Mouse (Mus musculus) hindbrain, postnatal 0 days (tissue): Measurements from ENCODE around the gene Vmn1r34. TPM values are rescaled to one million over a fixed set of nuclear protein-coding genes. Genes with fewer than 3 reads are reported as not detected.
"Not testable (repeated sequence)": the region's sequence is repeated elsewhere in the genome, so short reads cannot be mapped to it uniquely, and the experiment has no call there.

Experiments used
- ATAC-seq: fragments of 200-750 bp; cut with Nextera tagmentation; 2 replicates; pipeline ENCODE4 v1.8.0; 2017; ENCODE audit warnings: mild to moderate bottlenecking, moderate TSS enrichment, moderate library complexity
- DNase-seq: peaks from one replicate; pipeline ENCODE4 v3.0.0-alpha.2; 2015; ENCODE audit warnings: low spot score
- H3K27ac ChIP-seq: fragments of 300-500 bp; sonication (generic); 2 replicates; pipeline ENCODE4 v1.5.1; 2014; ENCODE audit warnings: mild to moderate bottlenecking
- H3K27me3 ChIP-seq: fragments of 300-500 bp; sonication (generic); 2 replicates; pipeline ENCODE4 v1.6.1; 2014; ENCODE audit warnings: low read length, mixed read lengths; ENCODE audit not compliant: insufficient read depth
- H3K36me3 ChIP-seq: fragments of 300-500 bp; sonication (generic); 2 replicates; pipeline ENCODE4 v1.6.1; 2014; ENCODE audit warnings: low read length, mixed read lengths; ENCODE audit not compliant: insufficient read depth
- H3K4me1 ChIP-seq: fragments of 300-500 bp; sonication (generic); 2 replicates; pipeline ENCODE4 v1.6.1; 2014; ENCODE audit warnings: antibody characterized with exemption, low read length, mixed read lengths; ENCODE audit not compliant: insufficient read depth
- H3K4me2 ChIP-seq: fragments of 300-500 bp; sonication (generic); 2 replicates; pipeline ENCODE4 v1.6.1; 2014; ENCODE audit warnings: low read depth, mild to moderate bottlenecking, low read length, moderate library complexity, mixed read lengths
- H3K4me3 ChIP-seq: fragments of 300-500 bp; sonication (generic); 2 replicates; pipeline ENCODE4 v1.5.1; 2014; ENCODE audit warnings: low read length
- H3K9ac ChIP-seq: fragments of 300-500 bp; sonication (generic); replicated peaks from 2 replicates; pipeline ENCODE4 v1.6.1; 2014; ENCODE audit warnings: mild to moderate bottlenecking, low read length, moderate library complexity, mixed read lengths
- H3K9me3 ChIP-seq: fragments of 300-500 bp; sonication (generic); 2 replicates; pipeline ENCODE4 v1.6.1; 2016; ENCODE audit warnings: low read length, mixed read lengths
- CTCF ChIP-seq: IDR thresholded peaks from 2 replicates; pipeline ENCODE4 v1.5.1; 2016; ENCODE audit warnings: antibody characterized with exemption, control low read depth, low read depth
- WGBS: fragments of 180-500 bp; shearing (Covaris S2); extraction: QIAGEN DNeasy Blood & Tissue Kit; methylation state at CpG from one replicate; pipeline ENCODE4 v1.1.7; 2014; 5-methylcytosine and 5-hydroxymethylcytosine counted together
- polyA plus RNA-seq: library from polyadenylated mRNA; unstranded; fragments of >200 nt; fragmentation: Nextera tagmentation; extraction: Ambion mirVana; gene quantifications from 2 replicates; pipeline ENCODE4 v1.2.1, GENCODE M21; 2015
- total RNA-seq: library from RNA; depleted of rRNA; stranded (reverse); fragments of >200 nt; gene quantifications from 2 replicates; pipeline ENCODE4 v1.2.3, GENCODE M21; 2014; rRNA removed

The Vmn1r34 gene
- total RNA-seq (not detected in 2 replicates), polyA plus RNA-seq (not detected in 2 replicates)

- Histone ChIP-seq H3K9me3 (no peaks in the 10 kb centered on the region), H3K4me3 (no peak within 1 kb of the TSS), H3K27me3 (no peaks in the 10 kb centered on the region), H3K9ac (no peak within 1 kb of the TSS), H3K36me3 (no peaks in the 10 kb centered on the region), H3K4me2 (no peak within 1 kb of the TSS), H3K27ac (no peak within 1 kb of the TSS), H3K4me1 (no peaks in the 10 kb centered on the region)
- DNase-seq (no peak), ATAC-seq (no peak)
- TF ChIP-seq CTCF = no peak
- WGBS = 93% methylated on average over 1 of the region's 1 CpGs
These were observed at the start of gene Vmn1r34 for GRCm38 (mm10) chr6:66643779-66644178. TSS of gene Vmn1r34 (minus strand) at chr6:66643879.

DNA sequence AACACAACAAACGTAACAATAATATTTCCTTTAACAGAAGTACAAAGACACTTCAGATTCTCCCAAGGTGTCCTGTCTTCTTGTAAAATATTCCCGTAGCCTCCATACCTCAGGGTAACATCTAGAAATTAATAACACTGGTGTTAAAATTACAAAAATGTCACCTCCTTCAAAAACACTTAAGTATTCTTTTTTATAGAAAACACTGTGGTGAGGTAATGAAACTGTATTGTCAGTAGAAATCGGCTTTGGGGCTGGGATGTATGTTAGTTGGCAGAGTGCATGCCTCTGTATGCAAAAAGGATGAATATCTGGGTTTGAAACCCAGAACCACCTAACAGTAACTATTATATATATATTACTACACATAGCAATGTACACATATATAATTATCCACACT, 42.1 kb upstream of the Vmn1r34 start, which contains the start of gene Vmn1r35:
Gene Vmn1r35 (minus strand): TSS at position 101 of the 400 bp plus-strand sequence.
- Histone ChIP-seq H3K36me3 (no peaks in the 10 kb centered on the region), H3K4me3 (no peak within 1 kb of the TSS), H3K27me3 (no peaks in the 10 kb centered on the region), H3K4me1 (no peaks in the 10 kb centered on the region), H3K9ac (no peak within 1 kb of the TSS), H3K27ac (no peak within 1 kb of the TSS), H3K9me3 (no peaks in the 10 kb centered on the region), H3K4me2 (no peak within 1 kb of the TSS)
- ATAC-seq (no peak), DNase-seq (no peak)
- no peak for TF ChIP-seq CTCF
- WGBS = 87% methylated on average over 3 of the region's 3 CpGs

GRCm38 (mm10) chr6:66618182-66618581, 25.5 kb downstream of the Vmn1r34 start, which contains the start of gene Vmn1r33:
TSS of gene Vmn1r33 (minus strand) at chr6:66618282.
- not testable (repeated sequence) for H3K4me2 ChIP-seq, H3K9me3 ChIP-seq, ATAC-seq, H3K9ac ChIP-seq, DNase-seq, H3K27ac ChIP-seq, H3K4me3 ChIP-seq, H3K27me3 ChIP-seq, H3K4me1 ChIP-seq, H3K36me3 ChIP-seq

DNA sequence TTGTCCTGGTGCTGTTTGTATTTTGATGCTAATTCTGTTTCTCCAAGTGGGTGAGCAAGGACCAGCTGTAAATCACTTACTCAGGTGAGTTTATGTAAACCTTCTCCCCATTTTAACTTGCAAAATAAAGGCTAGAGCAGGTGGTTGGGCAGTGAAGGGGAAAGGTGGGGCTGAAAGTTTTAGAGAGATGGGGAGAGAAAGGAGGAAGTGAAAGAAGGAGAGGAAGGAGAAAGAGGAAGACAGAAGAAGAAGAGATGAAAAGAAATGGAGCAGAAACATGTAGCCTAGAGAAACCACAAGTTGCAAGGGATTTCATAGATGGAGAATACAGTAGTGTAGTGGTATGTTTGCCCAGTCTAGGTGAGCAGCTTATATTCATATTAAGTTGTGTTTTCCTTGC, 47.9 kb downstream of the Vmn1r34 start:
- no peaks in the 10 kb centered on the region for H3K27me3 ChIP-seq
- H3K4me3 ChIP-seq = no peak overlapping the region
- no peak overlapping the region for H3K27ac ChIP-seq
- H3K9ac ChIP-seq = no peak overlapping the region
- no peak overlapping the region for H3K4me2 ChIP-seq
- ATAC-seq (no peak), DNase-seq (no peak)
- H3K36me3 ChIP-seq = no peaks in the 10 kb centered on the region
- TF ChIP-seq CTCF = no peak
- H3K4me1 ChIP-seq = no peaks in the 10 kb centered on the region
- no peaks in the 10 kb centered on the region for H3K9me3 ChIP-seq

Other genes starting within 250 kb of the Vmn1r34 start
- gene Mad2l1, start 108.5 kb downstream of the Vmn1r34 start, total RNA-seq = 8.6 and 9.0 TPM in 2 replicates
- gene Mad2l1, start 108.5 kb downstream of the Vmn1r34 start, polyA plus RNA-seq = 23.3 and 24.6 TPM in 2 replicates
- gene Vmn1r32, start 83.8 kb downstream of the Vmn1r34 start, total RNA-seq = 0.16 TPM in 1 of 2 replicates, not detected in the other
- gene Vmn1r32, start 83.8 kb downstream of the Vmn1r34 start, polyA plus RNA-seq = 0.06 TPM in 1 of 2 replicates, not detected in the other
- gene Vmn1r33, start 25.6 kb downstream of the Vmn1r34 start, total RNA-seq = not detected in 2 replicates
- not detected in 2 replicates for gene Vmn1r33, start 25.6 kb downstream of the Vmn1r34 start, polyA plus RNA-seq
- not detected in 2 replicates for gene Vmn1r35, start 42.0 kb upstream of the Vmn1r34 start, total RNA-seq
- gene Vmn1r35, start 42.0 kb upstream of the Vmn1r34 start, polyA plus RNA-seq = not detected in 2 replicates
- not detected in 2 replicates for gene Vmn1r36, start 75.3 kb upstream of the Vmn1r34 start, total RNA-seq
- not detected in 2 replicates for gene Vmn1r36, start 75.3 kb upstream of the Vmn1r34 start, polyA plus RNA-seq
- 0.37 TPM in 1 of 2 replicates, not detected in the other for gene Vmn1r37, start 85.5 kb upstream of the Vmn1r34 start, total RNA-seq
- gene Vmn1r37, start 85.5 kb upstream of the Vmn1r34 start, polyA plus RNA-seq = 0.18 TPM in 1 of 2 replicates, not detected in the other
- not detected in 2 replicates for gene Vmn1r38, start 138.7 kb upstream of the Vmn1r34 start, total RNA-seq
- gene Vmn1r38, start 138.7 kb upstream of the Vmn1r34 start, polyA plus RNA-seq = not detected in 2 replicates
- 0.11 TPM in 1 of 2 replicates, not detected in the other for gene Vmn1r39, start 166.7 kb upstream of the Vmn1r34 start, total RNA-seq
- not detected in 2 replicates for gene Vmn1r39, start 166.7 kb upstream of the Vmn1r34 start, polyA plus RNA-seq